Mouse (Mus musculus) hematopoietic multipotent progenitor cell, adult 10-12 weeks (in vitro differentiated cells): ENCODE measurements around the gene Apol11b. TPM values are rescaled to one million over a fixed set of nuclear protein-coding genes. Genes with fewer than 3 reads are reported as not detected.

Source experiments
- polyA plus RNA-seq: library from polyadenylated mRNA; stranded (reverse); fragments of >175 nt; gene quantifications from 2 replicates; pipeline ENCODE4 v1.2.3, GENCODE M21; 2012; ENCODE audit warnings: low replicate concordance

Apol11b gene
- 1.6 TPM in 1 of 2 replicates, not detected in the other for polyA plus RNA-seq

GRCm38 (mm10) chr15:77643176-77643575 is at the start of gene Apol11b:
Gene Apol11b, minus strand, starts transcription at chr15:77643286.

GRCm38 (mm10) chr15:77598958-77599357 is 44.1 kb downstream of the Apol11b start, which contains the start of gene Gm36245:
Gene Gm36245, plus strand, starts transcription at chr15:77599258.

GRCm38 (mm10) chr15:77595961-77596360 is 47.1 kb downstream of the Apol11b start, which contains the start of gene Apol10b:
Gene Apol10b, minus strand, starts transcription at chr15:77596125.

Other genes with a start within 250 kb of the Apol11b start
- not detected in 2 replicates for gene Apol7a, start 244.2 kb downstream of the Apol11b start, polyA plus RNA-seq
- gene Apol9a, start 232.2 kb downstream of the Apol11b start, polyA plus RNA-seq, result 0.37 TPM in 1 of 2 replicates, not detected in the other
- gene Apol7b, start 195.8 kb downstream of the Apol11b start, polyA plus RNA-seq, result 0.07 TPM in 1 of 2 replicates, not detected in the other
- 0.04 TPM in 1 of 2 replicates, not detected in the other for gene Apol10a, start 166.2 kb downstream of the Apol11b start, polyA plus RNA-seq
- not detected in 2 replicates for gene Apol11a, start 135.0 kb downstream of the Apol11b start, polyA plus RNA-seq
- gene Apol7c, start 110.0 kb downstream of the Apol11b start, polyA plus RNA-seq, result 0.07 TPM in 1 of 2 replicates, not detected in the other
- gene 1700025B11Rik, start 81.4 kb downstream of the Apol11b start, polyA plus RNA-seq, result not detected in 2 replicates
- gene Apol10b, start 47.2 kb downstream of the Apol11b start, polyA plus RNA-seq, result 0.05 TPM in 1 of 2 replicates, not detected in the other
- not detected in 2 replicates for gene Gm36245, start 44.0 kb downstream of the Apol11b start, polyA plus RNA-seq
- 0.07 and 0.11 TPM in 2 replicates for gene Apol7e, start 55.6 kb upstream of the Apol11b start, polyA plus RNA-seq
- gene Apol9b, start 85.8 kb upstream of the Apol11b start, polyA plus RNA-seq, result 0.28 and 0.31 TPM in 2 replicates
- gene Apol8, start 113.7 kb upstream of the Apol11b start, polyA plus RNA-seq, result 6.7 TPM in 1 of 2 replicates, not detected in the other
- gene Myh9, start 198.9 kb upstream of the Apol11b start, polyA plus RNA-seq, result 580 and 901 TPM in 2 replicates